In the genomic region with DNA sequence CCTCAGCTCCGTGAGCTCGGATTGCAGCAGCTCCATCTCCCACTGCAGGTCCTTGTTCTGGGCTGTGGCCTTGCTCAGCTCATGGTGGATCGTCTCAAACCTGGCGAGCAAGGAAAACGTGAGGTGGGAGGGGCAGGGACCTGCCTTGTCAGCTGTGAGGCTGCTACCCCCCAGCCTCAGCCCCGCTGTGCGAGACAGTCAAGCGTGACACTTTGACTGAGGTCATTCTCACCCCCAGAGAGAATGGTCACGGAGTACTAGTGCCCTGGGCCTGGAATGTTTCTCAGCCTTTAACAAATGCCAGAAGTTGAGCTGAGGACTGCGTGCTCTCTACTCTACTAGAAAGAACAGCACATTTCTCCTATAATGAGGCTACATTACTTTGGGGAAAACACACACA, we compare ENCODE assay signal across 29 mouse cellular contexts.
DNase-seq lines count a peak whose midpoint lies in the region; ATAC-seq and TF ChIP-seq lines count a peak whose summit lies in the region.
"Had no signal": no experiment of that assay in that cellular context is flagged by ENCODE, and none has a peak within 500 bp of the region (broad histone marks: within the 10 kb centered on the region; RNA-seq: fewer than 3 reads in every experiment).

No protein-coding gene starts in this region.

- H3K36me3 ChIP-seq in kidney, postnatal 0 days (ENCODE audit: insufficient read depth, low read length) = peaks cover 19% of the 10 kb centered on the region; the same call in 1 of the 2 replicates
- H3K36me3 ChIP-seq: liver, embryonic 15.5 days had no signal

- no peak for TF ChIP-seq CTCF in kidney, postnatal 0 days (IDR thresholded peaks at IDR 0.05; ENCODE audit: low read depth)

- H3K27ac ChIP-seq in kidney, postnatal 0 days = no peak overlapping the region
- H3K27ac ChIP-seq: embryonic facial prominence, embryonic 13.5 days; forebrain, embryonic 10.5 days; forebrain, embryonic 15.5 days; gastrocnemius, adult 2 months; left cerebral cortex, adult 2 months; limb, embryonic 12.5 days; liver, embryonic 15.5 days; neural tube, embryonic 12.5 days; stomach, postnatal 0 days had no signal

- 41% methylated on average over 10 of the region's 10 CpGs for WGBS in kidney, postnatal 0 days

- no peaks in the 10 kb centered on the region for H3K27me3 ChIP-seq in kidney, postnatal 0 days (ENCODE audit: insufficient read depth, low read length)
- H3K27me3 ChIP-seq: embryonic facial prominence, embryonic 13.5 days; forebrain, embryonic 15.5 days; limb, embryonic 12.5 days; liver, embryonic 15.5 days; neural tube, embryonic 12.5 days had no signal

- H3K4me3 ChIP-seq in kidney, postnatal 0 days (replicated peaks; ENCODE audit: low read depth, low read length) = no peak overlapping the region
- H3K4me3 ChIP-seq: embryonic facial prominence, embryonic 13.5 days; forebrain, embryonic 10.5 days; forebrain, embryonic 15.5 days; gastrocnemius, adult 2 months; left cerebral cortex, adult 2 months; limb, embryonic 12.5 days; liver, embryonic 15.5 days; myocyte; neural tube, embryonic 12.5 days had no signal

- no peaks in the 10 kb centered on the region for H3K9me3 ChIP-seq in kidney, postnatal 0 days (replicated peaks; ENCODE audit: low read length)
- H3K9me3 ChIP-seq: embryonic facial prominence, embryonic 13.5 days; forebrain, embryonic 10.5 days; forebrain, embryonic 15.5 days; limb, embryonic 12.5 days; liver, embryonic 15.5 days; neural tube, embryonic 12.5 days had no signal

- peak; percentile 66 for DNase-seq in kidney, adult 11 months
- peak; percentile 43 to 55 for DNase-seq in kidney, adult 8-10 months
- no peak for DNase-seq in kidney, postnatal 0 days (ENCODE audit: low spot score)
- DNase-seq in kidney, postnatal 4 days = peak; percentile 22 to 55
- no peak for DNase-seq in frontal cortex, postnatal 36 days (ENCODE audit: low spot score in 2 of 2)
- DNase-seq in cerebellum, postnatal 10 days = no peak
- no peak for DNase-seq in gastrocnemius, adult 8-10 months (ENCODE audit: low spot score in 2 of 2)
- DNase-seq: adrenal gland, postnatal 10 days; cerebellum, adult 9-10 months; gastrocnemius, adult 2 months; heart, postnatal 14 days; layer of hippocampus, adult 9-11 months; lung, postnatal 36 days; right cerebral cortex, adult 18-20 months; spleen, adult 18-20 months; thymus, adult 18-20 months; thymus, postnatal 25 days had no signal

- ATAC-seq in kidney, postnatal 0 days (replicated peaks; ENCODE audit: low FRiP score, low read depth) = peak; percentile 75
- ATAC-seq: forebrain, embryonic 15.5 days; hindbrain, embryonic 16.5 days; midbrain, embryonic 16.5 days had no signal

- no peaks in the 10 kb centered on the region for H3K4me1 ChIP-seq in kidney, postnatal 0 days (replicated peaks; ENCODE audit: insufficient read depth, low read length)
- H3K4me1 ChIP-seq: embryonic facial prominence, embryonic 13.5 days; liver, embryonic 15.5 days; neural tube, embryonic 12.5 days had no signal

- H3K9ac ChIP-seq in kidney, postnatal 0 days (ENCODE audit: low read depth, low read length) = no peak overlapping the region
- H3K9ac ChIP-seq: embryonic facial prominence, embryonic 13.5 days; forebrain, embryonic 15.5 days; limb, embryonic 12.5 days; liver, embryonic 15.5 days; neural tube, embryonic 12.5 days had no signal

- no peak overlapping the region for H3K4me2 ChIP-seq in kidney, postnatal 0 days (ENCODE audit: low read length)
- H3K4me2 ChIP-seq: embryonic facial prominence, embryonic 13.5 days; forebrain, embryonic 15.5 days; limb, embryonic 12.5 days; liver, embryonic 15.5 days; midbrain, embryonic 11.5 days; neural tube, embryonic 12.5 days had no signal

Comparison
In these comparisons a context has a peak if more than half of its experiments do, and no peak if none do; other contexts are left out.
1. DNase-seq: peak in kidney, adult 11 months (single experiment), kidney, adult 8-10 months (2 of 2) and kidney, postnatal 4 days (2 of 2); none in kidney, postnatal 0 days (single experiment), frontal cortex, postnatal 36 days (0 of 2), cerebellum, postnatal 10 days (0 of 2) and gastrocnemius, adult 8-10 months (0 of 2).